Mouse (Mus musculus) lung, adult 2 months (tissue): ENCODE results near the gene Srsf4. TPM values are rescaled to one million over a fixed set of nuclear protein-coding genes. Genes with fewer than 3 reads are reported as not detected.

Experiments used
- DNase-seq: peaks from one replicate; pipeline ENCODE4 v3.0.0; 2022
- H3K4me1 ChIP-seq: fragments of 200-500 bp; 2 replicates; pipeline ENCODE4 v1.6.1; 2011; ENCODE audit warnings: low read length; ENCODE audit not compliant: control insufficient read depth, insufficient read depth
- H3K4me3 ChIP-seq: fragments of 200-500 bp; replicated peaks from 2 replicates; pipeline ENCODE3; 2011; ENCODE audit warnings: low read depth, mild to moderate bottlenecking, control low read depth, low read length; ENCODE audit errors: extremely low read depth
- CTCF ChIP-seq: fragments of 200-500 bp; IDR thresholded peaks from 2 replicates; pipeline ENCODE4 v1.5.1; 2011; ENCODE audit warnings: mild to moderate bottlenecking, low read length, control low read depth; ENCODE audit not compliant: insufficient read depth
- POLR2A ChIP-seq: fragments of 200-500 bp; IDR thresholded peaks from 2 replicates; pipeline ENCODE4 v1.6.1; 2011; ENCODE audit warnings: low read depth, mild to moderate bottlenecking, control low read depth, low read length, borderline replicate concordance; ENCODE audit errors: extremely low read depth
- WGBS: fragments of 180-500 bp; shearing (Covaris S2); methylation state at CpG from one replicate; pipeline ENCODE4 v1.1.7; 2018; 5-methylcytosine and 5-hydroxymethylcytosine counted together
- polyA plus RNA-seq: library from polyadenylated mRNA; depleted of rRNA; stranded (reverse); fragments of >200 nt; gene quantifications from 2 replicates; pipeline ENCODE4 v1.2.3, GENCODE M21; 2012

The Srsf4 gene
- polyA plus RNA-seq, 1 experiment, result 49.9 TPM

DNA sequence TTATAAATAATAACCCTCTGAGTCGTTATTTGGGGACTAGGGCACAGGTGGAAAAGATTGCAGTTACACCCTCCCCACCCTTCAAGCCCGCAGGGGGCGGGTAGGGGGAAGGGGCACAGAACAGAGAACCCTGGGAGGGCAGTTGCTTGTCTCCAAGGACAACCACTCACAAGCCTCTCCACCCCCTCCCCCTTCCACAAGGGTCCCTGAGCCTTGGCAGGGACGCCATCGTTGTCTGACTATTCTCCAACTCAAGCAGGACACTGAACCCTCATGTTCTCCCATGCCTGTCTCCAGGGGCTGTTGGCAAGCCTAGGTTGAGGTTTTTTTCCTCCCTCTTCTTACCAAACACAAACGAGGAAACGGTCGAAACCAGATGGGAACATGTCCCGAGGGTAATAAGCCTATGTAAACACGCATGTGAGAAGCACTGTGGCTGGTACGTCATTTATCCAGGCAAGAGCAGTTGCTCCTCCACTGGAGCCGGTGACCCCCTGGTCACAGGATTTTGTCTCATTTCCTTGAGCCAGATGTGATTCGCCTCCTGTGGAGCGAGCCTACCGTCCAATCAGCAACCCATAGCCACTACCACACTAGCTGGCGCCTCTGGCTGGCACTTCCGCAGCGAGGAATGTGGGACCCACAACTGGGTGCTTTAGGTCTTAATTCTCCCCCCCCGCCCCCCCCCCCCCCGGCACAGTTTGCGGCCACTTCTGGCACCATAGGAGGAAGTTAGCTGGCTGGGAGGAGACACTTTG lies 37.0 kb downstream of the Srsf4 start:
- peaks cover 9% of the 10 kb centered on the region; the same call in 1 of the 2 replicates for H3K4me1 ChIP-seq
- no peak for TF ChIP-seq POLR2A
- no peak for TF ChIP-seq CTCF
- DNase-seq, result peak; percentile 33
- 7% methylated on average over 18 of the region's 21 CpGs for WGBS
- H3K4me3 ChIP-seq, result peak overlapping the region; percentile 0

DNA sequence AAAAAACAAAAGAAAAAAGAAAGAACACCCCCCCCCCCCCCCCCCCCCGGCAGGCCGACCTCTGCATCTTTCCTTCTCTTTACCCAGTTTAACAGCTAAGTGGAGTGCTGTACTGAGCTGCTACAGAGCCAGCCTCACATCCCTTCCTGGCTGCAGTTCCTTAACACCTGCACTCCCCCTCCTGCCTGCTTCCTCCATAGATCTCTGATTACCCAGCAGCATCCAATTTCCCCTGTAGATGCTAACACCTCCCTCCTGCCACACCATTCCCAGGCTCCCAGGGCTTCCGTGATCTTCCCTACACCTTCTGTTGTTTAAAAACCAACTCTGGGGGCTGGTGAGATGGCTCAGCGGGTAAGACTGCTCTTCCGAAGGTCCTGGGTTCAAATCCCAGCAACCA lies 38.1 kb downstream of the Srsf4 start:
- Histone ChIP-seq H3K4me1 (peaks cover 13% of the 10 kb centered on the region), H3K4me3 (no peak overlapping the region)
- 53% methylated on average over 5 of the region's 5 CpGs for WGBS
- no peak for DNase-seq
- no peak for TF ChIP-seq POLR2A
- TF ChIP-seq CTCF, result no peak

DNA sequence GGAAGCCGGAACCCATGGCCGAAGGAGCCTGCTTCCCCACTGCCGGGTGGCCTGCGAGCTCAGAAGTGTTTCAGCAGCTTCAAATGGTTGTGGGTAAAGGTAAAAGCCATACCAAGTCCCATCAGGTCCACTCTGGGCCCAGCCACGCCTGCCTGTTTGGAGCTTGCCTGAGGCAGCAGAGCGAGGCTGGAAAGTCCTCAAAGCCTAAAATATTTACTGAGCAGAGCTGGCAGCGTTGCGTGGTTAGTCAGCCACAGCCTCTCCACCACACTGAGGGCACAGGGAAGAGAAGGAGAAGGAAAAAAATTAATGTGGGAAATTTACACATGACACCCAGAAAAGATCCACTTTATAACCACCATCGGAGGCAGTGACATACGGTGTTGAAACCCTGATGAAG lies 40.1 kb downstream of the Srsf4 start:
- peak; percentile 41 for DNase-seq
- H3K4me1 ChIP-seq, result peaks cover 13% of the 10 kb centered on the region
- WGBS, result 42% methylated on average over 10 of the region's 10 CpGs
- no peak overlapping the region for H3K4me3 ChIP-seq
- TF ChIP-seq CTCF (no peak), POLR2A (no peak)

DNA sequence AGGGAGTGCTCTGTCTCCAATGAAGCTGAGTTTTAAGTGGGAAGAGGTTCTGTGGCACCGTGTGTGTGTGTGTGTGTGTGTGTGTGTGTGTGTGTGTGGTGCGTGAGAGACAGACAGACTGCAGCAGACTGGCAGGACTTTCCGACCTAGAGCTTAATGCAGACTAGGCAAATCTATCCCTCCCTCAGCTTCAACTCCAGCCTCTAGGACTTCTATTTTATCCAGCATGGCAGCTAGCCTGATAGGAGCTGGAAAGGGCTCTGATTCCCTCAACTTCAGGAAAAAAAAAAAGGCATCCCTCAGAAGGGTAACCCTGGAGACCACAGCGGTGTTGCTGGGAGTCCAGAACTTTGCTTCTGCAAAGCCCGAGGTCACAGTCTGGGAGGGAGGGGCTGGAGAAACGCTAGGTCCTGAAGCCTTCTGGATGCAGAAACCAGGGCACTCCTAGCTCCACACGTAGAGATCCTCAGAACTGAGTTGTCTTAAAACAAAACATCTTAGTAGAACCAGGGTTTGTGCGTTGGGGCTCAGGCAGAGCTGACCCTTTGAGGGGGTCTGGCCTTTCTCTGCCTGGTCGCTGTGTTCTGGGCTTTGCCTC lies 40.7 kb downstream of the Srsf4 start:
- Histone ChIP-seq H3K4me1 (peaks cover 13% of the 10 kb centered on the region), H3K4me3 (no peak overlapping the region)
- TF ChIP-seq CTCF (no peak), POLR2A (no peak)
- 31% methylated on average over 9 of the region's 9 CpGs for WGBS
- DNase-seq, result no peak

DNA sequence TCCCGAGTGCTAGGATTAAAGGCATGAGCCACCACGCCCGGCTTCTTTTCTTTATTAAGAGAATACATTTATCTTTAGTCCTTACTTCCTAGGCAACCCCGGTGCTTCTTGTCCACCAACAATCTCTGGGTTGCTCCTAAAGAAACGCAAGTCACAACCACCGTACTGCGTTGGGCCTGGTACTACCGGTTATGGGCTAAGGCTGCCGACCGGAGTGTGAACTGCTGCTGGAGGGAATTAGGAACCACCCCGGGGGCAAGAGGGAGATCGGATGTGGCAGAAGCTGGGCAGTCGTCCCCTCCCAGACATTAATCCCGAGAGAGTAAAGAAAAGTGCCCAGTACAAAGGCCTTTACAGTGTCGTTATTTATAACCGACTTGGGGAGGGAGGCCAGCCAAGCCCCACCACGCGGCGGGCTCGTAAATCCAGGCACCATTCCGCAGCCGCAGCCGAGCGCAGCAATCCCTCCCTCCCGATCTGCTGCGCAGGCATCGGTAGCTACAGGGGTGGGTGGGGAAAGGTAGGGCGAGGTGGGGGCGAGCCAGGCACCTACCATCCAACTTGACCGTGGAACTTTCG lies 41.6 kb downstream of the Srsf4 start:
- DNase-seq, result no peak
- peaks cover 13% of the 10 kb centered on the region for H3K4me1 ChIP-seq
- no peak for TF ChIP-seq CTCF
- TF ChIP-seq POLR2A, result no peak
- 13% methylated on average over 31 of the region's 31 CpGs for WGBS
- no peak overlapping the region for H3K4me3 ChIP-seq

DNA sequence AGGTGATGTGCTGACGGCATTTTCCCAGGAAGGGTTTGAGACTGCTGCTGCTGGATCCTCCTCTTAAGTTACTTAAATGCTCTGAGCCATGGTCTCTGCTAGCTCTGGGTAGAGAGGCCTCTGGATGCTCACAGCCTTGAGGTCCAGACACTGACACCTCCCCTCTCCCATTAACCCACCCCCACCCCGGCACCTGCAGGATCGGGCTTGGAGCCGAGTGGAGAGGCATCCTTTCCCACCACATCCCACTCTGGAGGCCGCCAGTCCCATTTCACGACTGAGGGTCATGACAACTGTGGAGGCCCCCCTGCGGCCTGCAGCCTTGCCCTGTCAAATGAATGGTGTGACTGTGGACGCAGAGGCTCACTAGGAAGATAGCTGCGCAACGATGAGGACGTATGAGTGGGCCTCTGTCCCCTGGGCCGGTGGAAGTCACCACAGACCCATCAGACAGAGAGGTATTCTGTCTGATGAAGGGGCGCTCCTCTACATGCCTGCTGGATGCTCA lies 42.5 kb downstream of the Srsf4 start:
- WGBS, result 49% methylated on average over 13 of the region's 13 CpGs
- TF ChIP-seq CTCF (no peak), POLR2A (no peak)
- Histone ChIP-seq H3K4me3 (no peak overlapping the region), H3K4me1 (peaks cover 8% of the 10 kb centered on the region)
- no peak for DNase-seq

DNA sequence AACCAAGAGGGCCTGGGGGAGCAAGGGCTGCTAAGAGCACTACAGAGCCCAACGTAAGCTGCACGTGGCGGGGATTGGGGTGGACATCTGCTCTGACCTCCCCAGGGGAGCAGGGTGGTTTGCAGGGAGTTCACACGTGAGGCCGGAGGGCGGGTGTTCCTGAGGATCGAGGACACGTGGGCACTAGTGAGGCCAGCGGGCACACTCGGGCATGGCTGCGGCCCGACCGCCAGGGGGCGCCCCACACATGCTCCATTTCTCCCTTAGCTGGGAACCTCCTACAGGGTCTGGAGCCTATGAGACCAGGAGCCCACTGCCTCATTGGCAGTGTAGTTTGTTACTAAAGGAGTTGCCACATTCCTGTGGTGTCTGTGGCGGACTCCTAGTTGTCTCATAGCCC lies 43.0 kb downstream of the Srsf4 start:
- TF ChIP-seq POLR2A (no peak), CTCF (peak; percentile 62)
- peak; percentile 82 for DNase-seq
- Histone ChIP-seq H3K4me3 (no peak overlapping the region), H3K4me1 (peaks cover 8% of the 10 kb centered on the region)
- WGBS, result 9% methylated on average over 15 of the region's 15 CpGs

DNA sequence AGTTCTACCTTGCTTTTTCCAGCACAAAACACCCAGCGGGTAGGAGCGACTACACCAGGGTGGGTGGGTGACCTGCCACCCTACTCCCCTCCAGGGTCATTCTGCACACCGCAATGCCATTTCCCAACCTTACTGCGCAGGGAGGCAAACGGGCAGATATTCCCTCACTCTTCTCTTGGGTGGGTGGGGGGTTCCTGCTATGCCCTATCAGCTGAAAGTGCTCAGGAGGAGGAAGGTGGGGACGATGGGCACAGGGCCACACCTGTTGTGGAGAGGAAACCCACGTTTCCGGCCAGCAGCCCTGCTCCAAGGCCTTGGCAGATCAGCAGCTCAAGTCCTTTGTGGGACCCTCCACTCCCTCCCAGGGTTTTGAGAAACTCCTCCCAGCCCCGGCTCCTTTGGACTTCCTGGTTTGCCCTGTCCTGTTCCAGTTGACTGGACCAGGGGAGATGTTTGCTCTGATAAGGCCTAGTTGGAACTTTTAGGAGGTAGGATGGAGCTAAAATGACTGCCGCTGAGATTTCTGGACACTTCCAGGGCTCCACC lies 43.7 kb downstream of the Srsf4 start:
- no peak for TF ChIP-seq CTCF
- no peak for TF ChIP-seq POLR2A
- no peak for DNase-seq
- WGBS, result 63% methylated on average over 10 of the region's 10 CpGs
- no peak overlapping the region for H3K4me3 ChIP-seq
- peaks cover 8% of the 10 kb centered on the region for H3K4me1 ChIP-seq

DNA sequence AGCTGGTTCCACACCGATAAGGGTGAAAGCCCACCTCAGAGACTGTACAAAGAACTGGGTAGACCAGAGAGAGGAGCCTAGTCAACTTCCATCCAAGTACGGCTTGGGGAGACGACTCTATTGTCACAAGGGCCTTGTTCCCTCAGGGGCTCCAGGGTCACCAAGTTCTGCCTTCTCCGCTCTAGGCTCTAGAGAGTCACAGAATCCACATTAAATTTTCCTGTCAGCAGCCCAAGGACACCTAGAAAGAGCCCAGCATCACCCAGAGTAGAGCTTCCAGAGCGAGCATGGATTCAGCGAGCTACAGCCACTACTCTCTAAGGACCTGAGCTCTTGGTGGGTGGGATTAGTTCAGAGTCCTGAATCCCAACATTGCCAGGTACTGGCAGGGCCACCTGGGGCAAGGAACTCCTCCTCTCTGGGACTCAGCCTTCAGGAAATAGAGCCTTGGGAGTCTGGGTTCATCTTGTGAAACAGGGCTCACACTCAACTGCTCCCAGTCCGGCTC lies 44.7 kb downstream of the Srsf4 start:
- WGBS, result 89% methylated on average over 7 of the region's 7 CpGs
- no peak for TF ChIP-seq POLR2A
- no peak for TF ChIP-seq CTCF
- H3K4me3 ChIP-seq, result no peak overlapping the region
- peaks cover 12% of the 10 kb centered on the region for H3K4me1 ChIP-seq
- no peak for DNase-seq
